Mouse (Mus musculus) forebrain, postnatal 0 days (tissue): Measurements from ENCODE around the gene Tardbp. TPM values are rescaled to one million over a fixed set of nuclear protein-coding genes. Genes with fewer than 3 reads are reported as not detected.

Source experiments
- ATAC-seq: fragments of 200-750 bp; cut with Nextera tagmentation; 2 replicates; pipeline ENCODE4 v1.8.0; 2017; ENCODE audit warnings: mild to moderate bottlenecking, moderate library complexity
- DNase-seq: peaks from one replicate; pipeline ENCODE4 v3.0.0-alpha.2; 2015
- H3K27ac ChIP-seq: fragments of 300-500 bp; sonication (generic); 2 replicates; pipeline ENCODE4 v1.5.1; 2014; ENCODE audit warnings: low read depth, mild to moderate bottlenecking, antibody characterized with exemption, low read length, moderate library complexity, mixed read lengths
- H3K27me3 ChIP-seq: fragments of 300-500 bp; sonication (generic); 2 replicates; pipeline ENCODE4 v1.6.1; 2014; ENCODE audit warnings: mild to moderate bottlenecking, low read length, mixed read lengths; ENCODE audit not compliant: insufficient read depth
- H3K36me3 ChIP-seq: fragments of 300-500 bp; sonication (generic); 2 replicates; pipeline ENCODE4 v1.6.1; 2014; ENCODE audit warnings: mild to moderate bottlenecking, moderate library complexity; ENCODE audit not compliant: insufficient read depth
- H3K4me1 ChIP-seq: fragments of 300-500 bp; sonication (generic); 2 replicates; pipeline ENCODE4 v1.6.1; 2014; ENCODE audit warnings: antibody characterized with exemption; ENCODE audit not compliant: insufficient read depth
- H3K4me2 ChIP-seq: fragments of 300-500 bp; sonication (generic); 2 replicates; pipeline ENCODE4 v1.6.1; 2014; ENCODE audit warnings: low read depth, mild to moderate bottlenecking, moderate library complexity
- H3K4me3 ChIP-seq: fragments of 300-500 bp; sonication (generic); 2 replicates; pipeline ENCODE4 v1.5.1; 2014; ENCODE audit warnings: low read depth, low read length, mixed read lengths
- H3K9ac ChIP-seq: fragments of 300-500 bp; sonication (generic); 2 replicates; pipeline ENCODE4 v1.6.1; 2014; ENCODE audit warnings: mild to moderate bottlenecking
- H3K9me3 ChIP-seq: fragments of 300-500 bp; sonication (generic); 2 replicates; pipeline ENCODE4 v1.6.1; 2016; ENCODE audit warnings: low read length
- CTCF ChIP-seq: sonication (generic); IDR thresholded peaks from 2 replicates; pipeline ENCODE4 v1.5.1; 2016; ENCODE audit warnings: antibody characterized with exemption, control low read depth, low read depth
- WGBS: fragments of 180-500 bp; shearing (Covaris S2); extraction: QIAGEN DNeasy Blood & Tissue Kit; methylation state at CpG from one replicate; pipeline ENCODE4 v1.1.7; 2014; 5-methylcytosine and 5-hydroxymethylcytosine counted together
- polyA plus RNA-seq: library from polyadenylated mRNA; unstranded; fragments of >200 nt; fragmentation: Nextera tagmentation; extraction: Ambion mirVana; gene quantifications from 2 replicates; pipeline ENCODE4 v1.2.1, GENCODE M21; 2015
- total RNA-seq: library from RNA; depleted of rRNA; stranded (reverse); fragments of >200 nt; gene quantifications from 2 replicates; pipeline ENCODE4 v1.2.3, GENCODE M21; 2014; rRNA removed

Gene Tardbp
- total and polyA plus RNA-seq, 2 experiments from 2014 or later: 104 to 159 TPM

GRCm38 (mm10) chr4:148562676-148563075, 64.1 kb downstream of the Tardbp start:
- TF ChIP-seq CTCF: no peak
- peaks cover 74% of the 10 kb centered on the region for H3K36me3 ChIP-seq
- no peak for DNase-seq
- no peaks in the 10 kb centered on the region for H3K27me3 ChIP-seq
- no peak overlapping the region for H3K9ac ChIP-seq
- H3K9me3 ChIP-seq: no peaks in the 10 kb centered on the region
- no peak overlapping the region for H3K4me2 ChIP-seq
- H3K4me3 ChIP-seq: no peak overlapping the region
- 96% methylated on average over 17 of the region's 17 CpGs for WGBS
- H3K27ac ChIP-seq: no peak overlapping the region
- H3K4me1 ChIP-seq: 0 out of 2 replicates have a peak, but pooled peaks cover 9% of the 10 kb centered on the region
- ATAC-seq: no peak

Other genes starting within 250 kb of the Tardbp start
- gene Ubiad1, start 182.2 kb downstream of the Tardbp start, total RNA-seq: 13.6 and 18.7 TPM in 2 replicates
- gene Ubiad1, start 182.2 kb downstream of the Tardbp start, polyA plus RNA-seq: 11.7 and 12.2 TPM in 2 replicates
- gene Mtor, start 178.4 kb downstream of the Tardbp start, total RNA-seq: 35.2 and 43.6 TPM in 2 replicates
- 27.7 and 28.0 TPM in 2 replicates for gene Mtor, start 178.4 kb downstream of the Tardbp start, polyA plus RNA-seq
- gene Angptl7, start 126.6 kb downstream of the Tardbp start, total RNA-seq: 0.52 TPM in 1 of 2 replicates, not detected in the other
- gene Angptl7, start 126.6 kb downstream of the Tardbp start, polyA plus RNA-seq: 0.21 and 0.33 TPM in 2 replicates
- 70.4 and 80.0 TPM in 2 replicates for gene Exosc10, start 68.6 kb downstream of the Tardbp start, total RNA-seq
- 75.3 and 76.8 TPM in 2 replicates for gene Exosc10, start 68.6 kb downstream of the Tardbp start, polyA plus RNA-seq
- 59.9 and 60.3 TPM in 2 replicates for gene Srm, start 35.5 kb downstream of the Tardbp start, total RNA-seq
- 199 and 232 TPM in 2 replicates for gene Srm, start 35.5 kb downstream of the Tardbp start, polyA plus RNA-seq
- gene Masp2, start 24.5 kb downstream of the Tardbp start, total RNA-seq: 0.24 TPM in 1 of 2 replicates, not detected in the other
- gene Masp2, start 24.5 kb downstream of the Tardbp start, polyA plus RNA-seq: 0.26 TPM in 1 of 2 replicates, not detected in the other
- not detected in 2 replicates for gene Gm572, start 16.3 kb upstream of the Tardbp start, total RNA-seq
- gene Gm572, start 16.3 kb upstream of the Tardbp start, polyA plus RNA-seq: not detected in 2 replicates
- 1.2 and 3.1 TPM in 2 replicates for gene Casz1, start 177.4 kb upstream of the Tardbp start, total RNA-seq
- 0.65 and 1.1 TPM in 2 replicates for gene Casz1, start 177.4 kb upstream of the Tardbp start, polyA plus RNA-seq